Mouse (Mus musculus) kidney, adult 18-20 months (tissue): Measurements from ENCODE around the gene Ptar1.
"Not testable (repeated sequence)": the region's sequence is repeated elsewhere in the genome, so short reads cannot be mapped to it uniquely, and the experiment has no call there.

ENCODE experiments used
- DNase-seq: peaks from one replicate; pipeline ENCODE4 v3.0.0; 2021

The Ptar1 gene

GRCm38 (mm10) chr19:23687296-23688021 lies at the start of gene Ptar1:
Ptar1 (plus strand) TSS chr19:23687429.
- peak; percentile 94 for DNase-seq

GRCm38 (mm10) chr19:23643819-23644218 lies 43.4 kb upstream of the Ptar1 start:
- no peak for DNase-seq

- DNase-seq = no peak
These were observed 41.9 kb upstream of the Ptar1 start for GRCm38 (mm10) chr19:23645347-23645746.

GRCm38 (mm10) chr19:23647308-23647707 lies 39.9 kb upstream of the Ptar1 start:
- no peak for DNase-seq

GRCm38 (mm10) chr19:23652644-23653043 lies 34.6 kb upstream of the Ptar1 start, which contains the start of gene 1700028P14Rik:
1700028P14Rik (minus strand) TSS chr19:23652812.
- DNase-seq = peak; percentile 66

- DNase-seq = no peak
These were observed 34.1 kb upstream of the Ptar1 start for GRCm38 (mm10) chr19:23653154-23653553.

GRCm38 (mm10) chr19:23657261-23657932 lies 29.8 kb upstream of the Ptar1 start:
- no peak for DNase-seq

- DNase-seq = no peak
These were observed 28.9 kb upstream of the Ptar1 start for GRCm38 (mm10) chr19:23658350-23658749.

GRCm38 (mm10) chr19:23664083-23664482 lies 23.1 kb upstream of the Ptar1 start:
- no peak for DNase-seq

- no peak for DNase-seq
These were observed 19.0 kb upstream of the Ptar1 start for GRCm38 (mm10) chr19:23668142-23668655.

GRCm38 (mm10) chr19:23673021-23673420 lies 14.2 kb upstream of the Ptar1 start:
- DNase-seq = no peak

- not testable (repeated sequence) for DNase-seq
These were observed 11.6 kb upstream of the Ptar1 start for GRCm38 (mm10) chr19:23675656-23676055.

- no peak for DNase-seq
These were observed 300 bp upstream of the Ptar1 start for GRCm38 (mm10) chr19:23686962-23687295.

- DNase-seq = no peak
These were observed 1.3 kb downstream of the Ptar1 start for GRCm38 (mm10) chr19:23688421-23688946.

- no peak for DNase-seq
These were observed 7.1 kb downstream of the Ptar1 start for GRCm38 (mm10) chr19:23694344-23694743.

GRCm38 (mm10) chr19:23697861-23698260 lies 10.6 kb downstream of the Ptar1 start:
- DNase-seq = no peak

- DNase-seq = no peak
These were observed 11.1 kb downstream of the Ptar1 start for GRCm38 (mm10) chr19:23698366-23698765.

- no peak for DNase-seq
These were observed 11.9 kb downstream of the Ptar1 start for GRCm38 (mm10) chr19:23699131-23699530.

GRCm38 (mm10) chr19:23702896-23703295 lies 15.7 kb downstream of the Ptar1 start:
- DNase-seq = no peak

- no peak for DNase-seq
These were observed 18.2 kb downstream of the Ptar1 start for GRCm38 (mm10) chr19:23705383-23705782.

- no peak for DNase-seq
These were observed 59.3 kb downstream of the Ptar1 start for GRCm38 (mm10) chr19:23746506-23746905.

- DNase-seq = no peak
These were observed 69.8 kb downstream of the Ptar1 start for GRCm38 (mm10) chr19:23757011-23757410.

- peak; percentile 94 for DNase-seq
These were observed 70.8 kb downstream of the Ptar1 start for GRCm38 (mm10) chr19:23757961-23758553.
